Mouse (Mus musculus): Measurements from ENCODE around the gene Kcnab2. TPM values are rescaled to one million over a fixed set of nuclear protein-coding genes. Genes with fewer than 3 reads are reported as not detected.

The Kcnab2 gene
- total and polyA plus RNA-seq, 3 experiments = 1.6 to 3.5 (median 2.3) TPM

- DNase-seq = no peak
- no peak overlapping the region for H3K27ac ChIP-seq
- intact Hi-C loops (cut with DNase I) = no loop called here
- no peaks in the 10 kb centered on the region for H3K36me3 ChIP-seq (ENCODE audit: control insufficient read depth, insufficient read depth, low read length)
- peaks cover 6% of the 10 kb centered on the region; the same call in 1 of the 2 replicates for H3K27me3 ChIP-seq (ENCODE audit: control insufficient read depth, insufficient read depth, low read length)
- H3K4me1 ChIP-seq (ENCODE audit: control insufficient read depth, insufficient read depth, low read length) = no peaks in the 10 kb centered on the region
- 22% methylated on average over 9 of the region's 9 CpGs for WGBS
- H3K4me3 ChIP-seq = no peak overlapping the region
- H3K79me2 ChIP-seq (replicated peaks; ENCODE audit: control insufficient read depth, insufficient read depth, low read length) = no peaks in the 10 kb centered on the region
- no peak overlapping the region for H3K9ac ChIP-seq (ENCODE audit: low read depth, low read length)
- TF ChIP-seq POLR2A (IDR thresholded peaks at IDR 0.05; ENCODE audit: insufficient read depth, low read depth, low read length) (no peak), EP300 (IDR thresholded peaks at IDR 0.05; ENCODE audit: insufficient read depth, low read depth, low read length) (no peak), CTCF (IDR thresholded peaks at IDR 0.05) (no peak)
These were observed 115.5 kb downstream of the Kcnab2 start for GRCm38 (mm10) chr4:152362180-152362579.

- intact Hi-C loops (cut with DNase I) = no loop called here
- H3K36me3 ChIP-seq (ENCODE audit: control insufficient read depth, insufficient read depth, low read length) = no peaks in the 10 kb centered on the region
- no peak for TF ChIP-seq CTCF (IDR thresholded peaks at IDR 0.05)
- no peak for TF ChIP-seq POLR2A (IDR thresholded peaks at IDR 0.05; ENCODE audit: insufficient read depth, low read depth, low read length)
- no peak for TF ChIP-seq EP300 (IDR thresholded peaks at IDR 0.05; ENCODE audit: insufficient read depth, low read depth, low read length)
- peaks cover 6% of the 10 kb centered on the region; the same call in 1 of the 2 replicates for H3K27me3 ChIP-seq (ENCODE audit: control insufficient read depth, insufficient read depth, low read length)
- no peak overlapping the region for H3K9ac ChIP-seq (ENCODE audit: low read depth, low read length)
- H3K27ac ChIP-seq = no peak overlapping the region
- no peak for DNase-seq
- H3K4me1 ChIP-seq (ENCODE audit: control insufficient read depth, insufficient read depth, low read length) = no peaks in the 10 kb centered on the region
- WGBS = 4% methylated on average over 24 of the region's 24 CpGs
- no peak overlapping the region for H3K4me3 ChIP-seq
- H3K79me2 ChIP-seq (replicated peaks; ENCODE audit: control insufficient read depth, insufficient read depth, low read length) = no peaks in the 10 kb centered on the region
These were observed 116.8 kb downstream of the Kcnab2 start for GRCm38 (mm10) chr4:152360855-152361254.

GRCm38 (mm10) chr4:152359700-152360099 lies 118.0 kb downstream of the Kcnab2 start:
- Histone ChIP-seq H3K4me3 (no peak overlapping the region), H3K9ac (ENCODE audit: low read depth, low read length) (no peak overlapping the region), H3K27me3 (ENCODE audit: control insufficient read depth, insufficient read depth, low read length) (peaks cover 6% of the 10 kb centered on the region; the same call in 1 of the 2 replicates), H3K4me1 (ENCODE audit: control insufficient read depth, insufficient read depth, low read length) (no peaks in the 10 kb centered on the region), H3K27ac (no peak overlapping the region), H3K36me3 (ENCODE audit: control insufficient read depth, insufficient read depth, low read length) (no peaks in the 10 kb centered on the region), H3K79me2 (replicated peaks; ENCODE audit: control insufficient read depth, insufficient read depth, low read length) (no peaks in the 10 kb centered on the region)
- TF ChIP-seq CTCF (IDR thresholded peaks at IDR 0.05) (no peak), POLR2A (IDR thresholded peaks at IDR 0.05; ENCODE audit: insufficient read depth, low read depth, low read length) (no peak), EP300 (IDR thresholded peaks at IDR 0.05; ENCODE audit: insufficient read depth, low read depth, low read length) (no peak)
- 8% methylated on average over 11 of the region's 11 CpGs for WGBS
- intact Hi-C loops (cut with DNase I) = no loop called here
- no peak for DNase-seq

- intact Hi-C loops (cut with DNase I) = no loop called here
- no peak overlapping the region for H3K27ac ChIP-seq
- no peaks in the 10 kb centered on the region for H3K4me1 ChIP-seq (ENCODE audit: control insufficient read depth, insufficient read depth, low read length)
- H3K36me3 ChIP-seq (ENCODE audit: control insufficient read depth, insufficient read depth, low read length) = no peaks in the 10 kb centered on the region
- WGBS = 64% methylated on average over 7 of the region's 7 CpGs
- H3K79me2 ChIP-seq (replicated peaks; ENCODE audit: control insufficient read depth, insufficient read depth, low read length) = no peaks in the 10 kb centered on the region
- no peak overlapping the region for H3K4me3 ChIP-seq
- TF ChIP-seq POLR2A (IDR thresholded peaks at IDR 0.05; ENCODE audit: insufficient read depth, low read depth, low read length) (no peak), CTCF (IDR thresholded peaks at IDR 0.05) (no peak), EP300 (IDR thresholded peaks at IDR 0.05; ENCODE audit: insufficient read depth, low read depth, low read length) (no peak)
- no peak overlapping the region for H3K9ac ChIP-seq (ENCODE audit: low read depth, low read length)
- DNase-seq = no peak
- peaks cover 3% of the 10 kb centered on the region; the same call in 1 of the 2 replicates for H3K27me3 ChIP-seq (ENCODE audit: control insufficient read depth, insufficient read depth, low read length)
These were observed 122.0 kb downstream of the Kcnab2 start for GRCm38 (mm10) chr4:152355672-152356071.

GRCm38 (mm10) chr4:152353886-152354637 lies 123.6 kb downstream of the Kcnab2 start:
- H3K4me1 ChIP-seq (ENCODE audit: control insufficient read depth, insufficient read depth, low read length) = no peaks in the 10 kb centered on the region
- H3K79me2 ChIP-seq (replicated peaks; ENCODE audit: control insufficient read depth, insufficient read depth, low read length) = no peaks in the 10 kb centered on the region
- no peak for TF ChIP-seq CTCF (IDR thresholded peaks at IDR 0.05)
- no peaks in the 10 kb centered on the region for H3K36me3 ChIP-seq (ENCODE audit: control insufficient read depth, insufficient read depth, low read length)
- intact Hi-C loops (cut with DNase I) = no loop called here
- no peak for DNase-seq
- no peak overlapping the region for H3K27ac ChIP-seq
- no peak overlapping the region for H3K4me3 ChIP-seq
- 68% methylated on average over 14 of the region's 14 CpGs for WGBS
- H3K27me3 ChIP-seq (ENCODE audit: control insufficient read depth, insufficient read depth, low read length) = no peaks in the 10 kb centered on the region
- H3K9ac ChIP-seq (ENCODE audit: low read depth, low read length) = no peak overlapping the region

GRCm38 (mm10) chr4:152351422-152352305 lies 126.0 kb downstream of the Kcnab2 start:
- no peak for DNase-seq
- no peaks in the 10 kb centered on the region for H3K79me2 ChIP-seq (replicated peaks; ENCODE audit: control insufficient read depth, insufficient read depth, low read length)
- no peak overlapping the region for H3K4me3 ChIP-seq
- intact Hi-C loops (cut with DNase I) = no loop called here
- TF ChIP-seq CTCF (IDR thresholded peaks at IDR 0.05) (no peak), POLR2A (IDR thresholded peaks at IDR 0.05; ENCODE audit: insufficient read depth, low read depth, low read length) (no peak), EP300 (IDR thresholded peaks at IDR 0.05; ENCODE audit: insufficient read depth, low read depth, low read length) (no peak)
- H3K4me1 ChIP-seq (ENCODE audit: control insufficient read depth, insufficient read depth, low read length) = no peaks in the 10 kb centered on the region
- H3K27ac ChIP-seq = no peak overlapping the region
- WGBS = 15% methylated on average over 14 of the region's 14 CpGs
- H3K36me3 ChIP-seq (ENCODE audit: control insufficient read depth, insufficient read depth, low read length) = no peaks in the 10 kb centered on the region
- H3K27me3 ChIP-seq (ENCODE audit: control insufficient read depth, insufficient read depth, low read length) = no peaks in the 10 kb centered on the region
- H3K9ac ChIP-seq (ENCODE audit: low read depth, low read length) = no peak overlapping the region
